Mouse (Mus musculus) intestine, postnatal 0 days (tissue): Measurements from ENCODE around the gene Mrps6. TPM values are rescaled to one million over a fixed set of nuclear protein-coding genes. Genes with fewer than 3 reads are reported as not detected.

Experiments
- ATAC-seq: fragments of 200-750 bp; cut with Nextera tagmentation; 2 replicates; pipeline ENCODE4 v1.8.0; 2017; ENCODE audit warnings: mild to moderate bottlenecking, moderate TSS enrichment, moderate library complexity
- H3K27ac ChIP-seq: fragments of 300-500 bp; sonication (generic); 2 replicates; pipeline ENCODE4 v1.5.1; 2014; ENCODE audit warnings: mild to moderate bottlenecking, low read depth, low read length, moderate library complexity
- H3K27me3 ChIP-seq: fragments of 300-500 bp; sonication (generic); replicated peaks from 2 replicates; pipeline ENCODE4 v1.6.1; 2014; ENCODE audit warnings: low read length, mixed read lengths; ENCODE audit not compliant: control insufficient read depth, insufficient read depth
- H3K36me3 ChIP-seq: fragments of 300-500 bp; sonication (generic); 2 replicates; pipeline ENCODE4 v1.6.1; 2014; ENCODE audit warnings: mild to moderate bottlenecking, moderate library complexity; ENCODE audit not compliant: control insufficient read depth, insufficient read depth
- H3K4me1 ChIP-seq: fragments of 300-500 bp; sonication (generic); replicated peaks from 2 replicates; pipeline ENCODE4 v1.6.1; 2014; ENCODE audit warnings: antibody characterized with exemption, low read length, mixed read lengths; ENCODE audit not compliant: control insufficient read depth, insufficient read depth
- H3K4me2 ChIP-seq: fragments of 300-500 bp; sonication (generic); replicated peaks from 2 replicates; pipeline ENCODE4 v1.6.1; 2014; ENCODE audit warnings: low read depth, mild to moderate bottlenecking, moderate library complexity
- H3K4me3 ChIP-seq: fragments of 300-500 bp; sonication (generic); 2 replicates; pipeline ENCODE4 v1.5.1; 2014; ENCODE audit warnings: low read depth, low read length
- H3K9ac ChIP-seq: fragments of 300-500 bp; sonication (generic); 2 replicates; pipeline ENCODE4 v1.6.1; 2014; ENCODE audit warnings: mild to moderate bottlenecking, low read depth, low read length
- H3K9me3 ChIP-seq: fragments of 300-500 bp; sonication (generic); 2 replicates; pipeline ENCODE4 v1.6.1; 2016; ENCODE audit warnings: mixed run types; ENCODE audit not compliant: control insufficient read depth
- CTCF ChIP-seq: sonication (generic); IDR thresholded peaks from 2 replicates; pipeline ENCODE4 v1.5.1; 2016; ENCODE audit warnings: low read depth, mild to moderate bottlenecking, control low read depth, antibody characterized with exemption, moderate library complexity
- WGBS: fragments of 180-500 bp; shearing (Covaris S2); extraction: QIAGEN DNeasy Blood & Tissue Kit; methylation state at CpG from one replicate; pipeline ENCODE4 v1.1.7; 2014; 5-methylcytosine and 5-hydroxymethylcytosine counted together
- polyA plus RNA-seq: library from polyadenylated mRNA; unstranded; fragments of >200 nt; fragmentation: Nextera tagmentation; extraction: Ambion mirVana; gene quantifications from 2 replicates; pipeline ENCODE4 v1.2.1, GENCODE M21; 2015

Gene Mrps6
- polyA plus RNA-seq, 1 experiment from 2014 or later, result 76.6 TPM

- Histone ChIP-seq H3K36me3 (no peaks in the 10 kb centered on the region), H3K4me1 (0 out of 2 replicates have a peak, but pooled peaks cover 3% of the 10 kb centered on the region), H3K9me3 (no peaks in the 10 kb centered on the region), H3K27ac (no peak overlapping the region), H3K4me2 (no peak overlapping the region), H3K27me3 (no peaks in the 10 kb centered on the region), H3K9ac (no peak overlapping the region), H3K4me3 (no peak overlapping the region)
- 85% methylated on average over 17 of the region's 17 CpGs for WGBS
- ATAC-seq, result no peak
- TF ChIP-seq CTCF, result no peak
Observed at GRCm38 (mm10) chr16:92120899-92121531, 62.9 kb downstream of the Mrps6 start.

GRCm38 (mm10) chr16:92127226-92127625 is 69.2 kb downstream of the Mrps6 start:
- Histone ChIP-seq H3K9me3 (no peaks in the 10 kb centered on the region), H3K4me2 (no peak overlapping the region), H3K9ac (no peak overlapping the region), H3K27ac (no peak overlapping the region), H3K4me1 (no peaks in the 10 kb centered on the region), H3K36me3 (no peaks in the 10 kb centered on the region), H3K27me3 (no peaks in the 10 kb centered on the region), H3K4me3 (no peak overlapping the region)
- ATAC-seq, result no peak
- no peak for TF ChIP-seq CTCF
- WGBS, result 41% methylated on average over 4 of the region's 4 CpGs

- ATAC-seq, result no peak
- H3K4me1 ChIP-seq, result no peaks in the 10 kb centered on the region
- no peak for TF ChIP-seq CTCF
- H3K4me2 ChIP-seq, result no peak overlapping the region
- H3K36me3 ChIP-seq, result no peaks in the 10 kb centered on the region
- H3K27me3 ChIP-seq, result no peaks in the 10 kb centered on the region
- H3K9me3 ChIP-seq, result no peaks in the 10 kb centered on the region
- 67% methylated on average over 5 of the region's 5 CpGs for WGBS
- no peak overlapping the region for H3K27ac ChIP-seq
- H3K9ac ChIP-seq, result no peak overlapping the region
- no peak overlapping the region for H3K4me3 ChIP-seq
Observed at GRCm38 (mm10) chr16:92127666-92128065, 69.6 kb downstream of the Mrps6 start.

GRCm38 (mm10) chr16:92129843-92130242 is 71.8 kb downstream of the Mrps6 start:
- H3K4me3 ChIP-seq, result no peak overlapping the region
- no peak for ATAC-seq
- WGBS, result 93% methylated on average over 8 of the region's 8 CpGs
- H3K36me3 ChIP-seq, result no peaks in the 10 kb centered on the region
- no peaks in the 10 kb centered on the region for H3K4me1 ChIP-seq
- no peak overlapping the region for H3K9ac ChIP-seq
- no peak overlapping the region for H3K27ac ChIP-seq
- TF ChIP-seq CTCF, result no peak
- H3K9me3 ChIP-seq, result no peaks in the 10 kb centered on the region
- H3K4me2 ChIP-seq, result no peak overlapping the region
- no peaks in the 10 kb centered on the region for H3K27me3 ChIP-seq

GRCm38 (mm10) chr16:92132511-92132910 is 74.4 kb downstream of the Mrps6 start:
- Histone ChIP-seq H3K27me3 (no peaks in the 10 kb centered on the region), H3K4me1 (no peaks in the 10 kb centered on the region), H3K36me3 (no peaks in the 10 kb centered on the region), H3K27ac (no peak overlapping the region), H3K4me3 (no peak overlapping the region), H3K9ac (no peak overlapping the region), H3K4me2 (no peak overlapping the region), H3K9me3 (no peaks in the 10 kb centered on the region)
- no peak for ATAC-seq
- no peak for TF ChIP-seq CTCF
- 82% methylated on average over 4 of the region's 4 CpGs for WGBS

- no peak overlapping the region for H3K27ac ChIP-seq
- H3K9me3 ChIP-seq, result no peaks in the 10 kb centered on the region
- H3K4me2 ChIP-seq, result no peak overlapping the region
- H3K9ac ChIP-seq, result no peak overlapping the region
- TF ChIP-seq CTCF, result no peak
- H3K36me3 ChIP-seq, result no peaks in the 10 kb centered on the region
- 87% methylated on average over 11 of the region's 11 CpGs for WGBS
- no peaks in the 10 kb centered on the region for H3K4me1 ChIP-seq
- no peak for ATAC-seq
- no peak overlapping the region for H3K4me3 ChIP-seq
- H3K27me3 ChIP-seq, result no peaks in the 10 kb centered on the region
Observed at GRCm38 (mm10) chr16:92134148-92134764, 76.2 kb downstream of the Mrps6 start.
